9 mouse cellular contexts compared by ENCODE assay signal in the genomic region with DNA sequence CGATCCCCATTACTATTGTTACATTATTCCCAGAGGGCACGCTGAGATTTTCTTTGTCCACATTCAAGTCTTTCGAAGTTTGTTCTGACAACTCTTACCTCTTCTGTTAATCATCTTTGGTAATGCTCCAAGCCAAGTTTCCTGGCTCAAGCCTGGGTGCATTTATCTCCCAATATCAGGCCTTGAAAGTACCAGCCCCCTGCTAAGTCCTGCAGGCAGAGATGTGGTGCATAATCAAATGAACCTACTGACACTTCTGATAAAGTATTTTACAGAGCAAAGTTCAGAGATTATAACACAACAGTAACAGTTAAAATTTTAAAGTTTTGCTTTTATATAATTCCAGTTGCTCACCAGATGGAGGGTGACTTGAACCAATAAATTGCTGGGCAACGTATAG. TPM values are rescaled to one million over a fixed set of nuclear protein-coding genes. Genes with fewer than 3 reads are reported as not detected.
A peak's percentile ranks its signal among the peaks of the same experiment; 100 is the strongest.
DNase-seq lines count a peak whose midpoint lies in the region; ATAC-seq and TF ChIP-seq lines count a peak whose summit lies in the region.
"Had no signal": no experiment of that assay in that cellular context is flagged by ENCODE, and none has a peak within 500 bp of the region (broad histone marks: within the 10 kb centered on the region; RNA-seq: fewer than 3 reads in every experiment).

No protein-coding gene starts in this region.

- no peaks in the 10 kb centered on the region for H3K36me3 ChIP-seq in forebrain, embryonic 10.5 days (replicated peaks)
- H3K36me3 ChIP-seq in limb, embryonic 14.5 days (ENCODE audit: control insufficient read depth, insufficient read depth, low read length) = no peaks in the 10 kb centered on the region
- H3K36me3 ChIP-seq in neural tube, embryonic 15.5 days = no peaks in the 10 kb centered on the region

- H3K27me3 ChIP-seq in forebrain, embryonic 10.5 days (ENCODE audit: poor library complexity, severe bottlenecking) = no peaks in the 10 kb centered on the region
- H3K27me3 ChIP-seq in limb, embryonic 14.5 days (ENCODE audit: control insufficient read depth, insufficient read depth, low read length) = no peaks in the 10 kb centered on the region
- no peaks in the 10 kb centered on the region for H3K27me3 ChIP-seq in neural tube, embryonic 15.5 days (replicated peaks)

- no peak overlapping the region for H3K9ac ChIP-seq in limb, embryonic 14.5 days (ENCODE audit: low read depth, low read length, severe bottlenecking)
- H3K9ac ChIP-seq in neural tube, embryonic 15.5 days (replicated peaks) = no peak overlapping the region

- intact Hi-C loops in left cerebral cortex, adult 2 months (cut with DNase I) = loop anchor here (2.0 to 10.0 kb wide), 10 partner anchors 39 to 1909 kb away; partner anchors contain the start of genes Hist1h2af, Hist1h2be, Hist1h4h and Hist1h4k

- no peak for DNase-seq in left cerebral cortex, adult 2 months (ENCODE audit: extremely low spot score in 1 of 2, low spot score in 2 of 2)
- no peak for DNase-seq in left cerebral cortex, adult 11 months (ENCODE audit: low spot score)
- DNase-seq in forebrain, embryonic 10.5 days (ENCODE audit: extremely low spot score, low spot score) = no peak
- no peak for DNase-seq in limb, embryonic 14.5 days (ENCODE audit: low spot score)
- DNase-seq in left cerebral cortex, adult 8-10 months (ENCODE audit: low spot score in 2 of 2) = no peak
- no peak for DNase-seq in spleen, adult 18-20 months
- DNase-seq in right cerebral cortex, postnatal 4 days = no peak

- no peak for TF ChIP-seq POLR2A in limb, embryonic 14.5 days (IDR thresholded peaks at IDR 0.05; ENCODE audit: borderline replicate concordance, extremely low read depth, insufficient read depth, insufficient read length)

- peaks cover 15% of the 10 kb centered on the region for H3K4me1 ChIP-seq in forebrain, embryonic 10.5 days
- peaks cover 6% of the 10 kb centered on the region for H3K4me1 ChIP-seq in limb, embryonic 14.5 days (ENCODE audit: control insufficient read depth, insufficient read depth, low read length)
- H3K4me1 ChIP-seq in neural tube, embryonic 15.5 days = peaks cover 10% of the 10 kb centered on the region

- TF ChIP-seq CTCF in left cerebral cortex, adult 2 months (IDR thresholded peaks at IDR 0.05) = no peak

- ATAC-seq in limb, embryonic 14.5 days (ENCODE audit: low FRiP score, low read depth) = no peak
- no peak for ATAC-seq in neural tube, embryonic 15.5 days (ENCODE audit: low FRiP score)

- peak overlapping the region; percentile 96 for H3K4me3 ChIP-seq in left cerebral cortex, adult 2 months
- H3K4me3 ChIP-seq in forebrain, embryonic 10.5 days = peak overlapping the region; percentile 69
- H3K4me3 ChIP-seq in limb, embryonic 14.5 days (replicated peaks; ENCODE audit: low read length) = peak overlapping the region; percentile 68
- peak overlapping the region; percentile 68 for H3K4me3 ChIP-seq in neural tube, embryonic 15.5 days (replicated peaks)

- 40% methylated on average over 4 of the region's 4 CpGs for WGBS in forebrain, embryonic 10.5 days
- 30% methylated on average over 4 of the region's 4 CpGs for WGBS in limb, embryonic 14.5 days
- WGBS in neural tube, embryonic 15.5 days = 28% methylated on average over 4 of the region's 4 CpGs

- peak overlapping the region; percentile 48 for H3K4me2 ChIP-seq in limb, embryonic 14.5 days (replicated peaks; ENCODE audit: low read depth, low read length, severe bottlenecking)
- H3K4me2 ChIP-seq in neural tube, embryonic 15.5 days = peak overlapping the region; percentile 72

- H3K27ac ChIP-seq in left cerebral cortex, adult 2 months = no peak overlapping the region
- peak overlapping the region; percentile 73 for H3K27ac ChIP-seq in forebrain, embryonic 10.5 days
- no peak overlapping the region for H3K27ac ChIP-seq in limb, embryonic 14.5 days (replicated peaks; ENCODE audit: low read depth, low read length)
- H3K27ac ChIP-seq in neural tube, embryonic 15.5 days (replicated peaks) = no peak overlapping the region

- no peaks in the 10 kb centered on the region for H3K9me3 ChIP-seq in forebrain, embryonic 10.5 days
- no peaks in the 10 kb centered on the region for H3K9me3 ChIP-seq in limb, embryonic 14.5 days (ENCODE audit: control insufficient read depth, low read length)
- H3K9me3 ChIP-seq in neural tube, embryonic 15.5 days (replicated peaks) = no peaks in the 10 kb centered on the region
- H3K9me3 ChIP-seq: megakaryocyte, embryonic 14.5 days had no signal

RNA-seq across cellular contexts. Expression of gene Hist1h2bl, which starts 4.2 kb away (rescaled TPM):
- 10 to 100 TPM; 23.7 to 28.5 TPM for total RNA-seq in left cerebral cortex, adult 2 months (2021)
- polyA plus RNA-seq in forebrain, embryonic 10.5 days (2016; fragmentation: Nextera tagmentation; extraction: Ambion mirVana) = 1.5 and 2.0 TPM in 2 replicates
- 15.9 and 20.8 TPM in 2 replicates for polyA plus RNA-seq in limb, embryonic 14.5 days (2012; rRNA removed)
- 2.4 and 4.4 TPM in 2 replicates for polyA plus RNA-seq in limb, embryonic 14.5 days (2014; fragmentation: Nextera tagmentation; extraction: Ambion mirVana)
- polyA plus RNA-seq in neural tube, embryonic 15.5 days (2015; fragmentation: Nextera tagmentation; extraction: Ambion mirVana) = not detected in 2 replicates
- total RNA-seq in left cerebral cortex, adult 8-10 months (2022) = 10 to 100 TPM; 16.0 to 30.4 (median 22.3) TPM

RNA-seq across cellular contexts. Expression of gene Hist1h2ai, which starts 4.5 kb away (rescaled TPM):
- 10 to 100 TPM; 25.4 to 32.6 TPM for total RNA-seq in left cerebral cortex, adult 2 months (2021)
- polyA plus RNA-seq in forebrain, embryonic 10.5 days (2016; fragmentation: Nextera tagmentation; extraction: Ambion mirVana) = 11.9 and 12.0 TPM in 2 replicates
- polyA plus RNA-seq in limb, embryonic 14.5 days (2012; rRNA removed) = 17.5 and 34.8 TPM in 2 replicates
- polyA plus RNA-seq in limb, embryonic 14.5 days (2014; fragmentation: Nextera tagmentation; extraction: Ambion mirVana) = 30.7 and 38.1 TPM in 2 replicates
- polyA plus RNA-seq in neural tube, embryonic 15.5 days (2015; fragmentation: Nextera tagmentation; extraction: Ambion mirVana) = 7.9 and 9.5 TPM in 2 replicates
- 10 to 100 TPM in 3 of 4 experiments, not detected in 1; 16.4 to 24.8 (median 22.3) TPM for total RNA-seq in left cerebral cortex, adult 8-10 months (2022)

RNA-seq across cellular contexts. Expression of gene Hist1h3h, which starts 5.8 kb away (rescaled TPM):
- 10 to 100 TPM; 54.6 to 74.2 TPM for total RNA-seq in left cerebral cortex, adult 2 months (2021)
- polyA plus RNA-seq in forebrain, embryonic 10.5 days (2016; fragmentation: Nextera tagmentation; extraction: Ambion mirVana) = 9.4 and 11.1 TPM in 2 replicates
- polyA plus RNA-seq in limb, embryonic 14.5 days (2012; rRNA removed) = 34.5 and 61.8 TPM in 2 replicates
- 18.4 and 18.6 TPM in 2 replicates for polyA plus RNA-seq in limb, embryonic 14.5 days (2014; fragmentation: Nextera tagmentation; extraction: Ambion mirVana)
- polyA plus RNA-seq in neural tube, embryonic 15.5 days (2015; fragmentation: Nextera tagmentation; extraction: Ambion mirVana) = 3.2 and 5.6 TPM in 2 replicates
- 10 to 100 TPM; 40.8 to 60.6 (median 44.2) TPM for total RNA-seq in left cerebral cortex, adult 8-10 months (2022)

RNA-seq across cellular contexts. Expression of gene Hist1h2bm, which starts 10.1 kb away (rescaled TPM):
- 1 to 10 TPM; 4.8 to 5.4 TPM for total RNA-seq in left cerebral cortex, adult 2 months (2021)
- polyA plus RNA-seq in forebrain, embryonic 10.5 days (2016; fragmentation: Nextera tagmentation; extraction: Ambion mirVana) = 5.3 and 5.6 TPM in 2 replicates
- polyA plus RNA-seq in limb, embryonic 14.5 days (2012; rRNA removed) = 15.1 and 19.3 TPM in 2 replicates
- polyA plus RNA-seq in limb, embryonic 14.5 days (2014; fragmentation: Nextera tagmentation; extraction: Ambion mirVana) = 4.8 and 6.3 TPM in 2 replicates
- polyA plus RNA-seq in neural tube, embryonic 15.5 days (2015; fragmentation: Nextera tagmentation; extraction: Ambion mirVana) = 0.87 and 2.3 TPM in 2 replicates
- 1 to 10 TPM; 2.5 to 5.9 (median 4.5) TPM for total RNA-seq in left cerebral cortex, adult 8-10 months (2022)

RNA-seq across cellular contexts. Expression of gene Olfr1359, which starts 13.8 kb away (rescaled TPM):
- not detected for total RNA-seq in left cerebral cortex, adult 2 months (2021)
- not detected in 2 replicates for polyA plus RNA-seq in forebrain, embryonic 10.5 days (2016; fragmentation: Nextera tagmentation; extraction: Ambion mirVana)
- polyA plus RNA-seq in limb, embryonic 14.5 days (2012; rRNA removed) = not detected in 2 replicates
- polyA plus RNA-seq in limb, embryonic 14.5 days (2014; fragmentation: Nextera tagmentation; extraction: Ambion mirVana) = not detected in 2 replicates
- polyA plus RNA-seq in neural tube, embryonic 15.5 days (2015; fragmentation: Nextera tagmentation; extraction: Ambion mirVana) = not detected in 2 replicates
- not detected for total RNA-seq in left cerebral cortex, adult 8-10 months (2022)
